Mouse (Mus musculus): ENCODE results near the gene Nrip3.

GRCm38 (mm10) chr7:109818600-109818999 lies 36.8 kb upstream of the Nrip3 start:
- TF ChIP-seq CTCF (IDR thresholded peaks at IDR 0.05; ENCODE audit: borderline replicate concordance, insufficient read depth, low read length), result no peak
- no peak for TF ChIP-seq POLR2A (IDR thresholded peaks at IDR 0.05; ENCODE audit: low read depth, low read length)
